In genomic region chr4:155905634-155906033, GRCm38 (mm10) we compare ENCODE assay signal across 17 mouse cellular contexts. TPM values are rescaled to one million over a fixed set of nuclear protein-coding genes. Genes with fewer than 3 reads are reported as not detected.
DNase-seq lines count a peak whose midpoint lies in the region; ATAC-seq lines count a peak whose summit lies in the region.
"Had no signal": no experiment of that assay in that cellular context is flagged by ENCODE, and none has a peak within 500 bp of the region (broad histone marks: within the 10 kb centered on the region; RNA-seq: fewer than 3 reads in every experiment).

No protein-coding gene starts in this region.

- intact Hi-C loops in heart, postnatal 10 days (cut with DNase I), result no loop called here
- intact Hi-C loops in heart, postnatal 25 days (cut with DNase I), result no loop called here

- H3K4me1 ChIP-seq in midbrain, embryonic 10.5 days, result no peaks in the 10 kb centered on the region
- no peaks in the 10 kb centered on the region for H3K4me1 ChIP-seq in midbrain, embryonic 13.5 days (replicated peaks)
- H3K4me1 ChIP-seq: embryonic facial prominence, embryonic 10.5 days had no signal

- peak; percentile 11 for DNase-seq in cerebellum, adult 11-12 months
- DNase-seq in heart, postnatal 10 days, result peak; percentile 0
- DNase-seq in heart, postnatal 25 days (ENCODE audit: low spot score), result no peak
- peak; percentile 8 for DNase-seq in midbrain, embryonic 10.5 days (ENCODE audit: low spot score)
- peak; percentile 10 to 21 for DNase-seq in cerebellum, postnatal 14 days
- DNase-seq: forebrain, postnatal 0 days; thymus, adult 2 months had no signal

- no peak overlapping the region for H3K4me3 ChIP-seq in midbrain, embryonic 10.5 days
- H3K4me3 ChIP-seq in midbrain, embryonic 13.5 days (replicated peaks), result no peak overlapping the region
- H3K4me3 ChIP-seq: embryonic facial prominence, embryonic 10.5 days; erythroblast, embryonic 14.5 days; heart, embryonic 15.5 days; lung, embryonic 15.5 days; myocyte had no signal

- 85% methylated on average over 13 of the region's 13 CpGs for WGBS in midbrain, embryonic 10.5 days
- WGBS in midbrain, embryonic 13.5 days, result 84% methylated on average over 13 of the region's 13 CpGs

- H3K4me2 ChIP-seq in midbrain, embryonic 13.5 days (replicated peaks), result no peak overlapping the region
- H3K4me2 ChIP-seq: heart, embryonic 15.5 days; hindbrain, embryonic 14.5 days; lung, embryonic 15.5 days had no signal

- peaks cover 65% of the 10 kb centered on the region for H3K36me3 ChIP-seq in midbrain, embryonic 10.5 days
- H3K36me3 ChIP-seq in midbrain, embryonic 13.5 days, result peaks cover 68% of the 10 kb centered on the region

- H3K27me3 ChIP-seq in midbrain, embryonic 10.5 days (ENCODE audit: low read depth, poor library complexity, severe bottlenecking), result no peaks in the 10 kb centered on the region
- H3K27me3 ChIP-seq in midbrain, embryonic 13.5 days, result no peaks in the 10 kb centered on the region
- H3K27me3 ChIP-seq: heart, embryonic 15.5 days; lung, embryonic 15.5 days; Patski had no signal

- ATAC-seq in cerebellum, adult (ENCODE audit: insufficient number of reproducible peaks, low FRiP score, low TSS enrichment), result no peak
- ATAC-seq in midbrain, embryonic 13.5 days, result no peak
- ATAC-seq: forebrain, postnatal 0 days; intestine, embryonic 16.5 days; Patski had no signal

- no peak overlapping the region for H3K27ac ChIP-seq in midbrain, embryonic 10.5 days (replicated peaks)
- no peak overlapping the region for H3K27ac ChIP-seq in midbrain, embryonic 13.5 days
- H3K27ac ChIP-seq: embryonic facial prominence, embryonic 10.5 days; heart, embryonic 15.5 days; hindbrain, embryonic 14.5 days; lung, embryonic 15.5 days had no signal

- no peak overlapping the region for H3K9ac ChIP-seq in midbrain, embryonic 13.5 days (replicated peaks)
- H3K9ac ChIP-seq: forebrain, postnatal 0 days; heart, embryonic 15.5 days; hindbrain, embryonic 14.5 days; lung, embryonic 15.5 days had no signal

- no peaks in the 10 kb centered on the region for H3K9me3 ChIP-seq in midbrain, embryonic 10.5 days (replicated peaks)
- H3K9me3 ChIP-seq in midbrain, embryonic 13.5 days, result no peaks in the 10 kb centered on the region
- H3K9me3 ChIP-seq: embryonic facial prominence, embryonic 10.5 days; heart, embryonic 15.5 days; lung, embryonic 15.5 days had no signal

RNA-seq across cellular contexts. Expression of gene Acap3, which starts 14.0 kb away (rescaled TPM):
- 10 to 100 TPM; 20.3 to 21.7 TPM for total RNA-seq in heart, postnatal 10 days (2021)
- total RNA-seq in heart, postnatal 25 days (2021), result 10 to 100 TPM; 11.7 to 18.0 TPM
- polyA plus RNA-seq in midbrain, embryonic 10.5 days (2016; fragmentation: Nextera tagmentation; extraction: Ambion mirVana), result 24.3 and 38.4 TPM in 2 replicates
- polyA plus RNA-seq in midbrain, embryonic 13.5 days (2015; fragmentation: Nextera tagmentation; extraction: Ambion mirVana), result 66.0 and 73.5 TPM in 2 replicates

RNA-seq across cellular contexts. Expression of gene Pusl1, which starts 14.1 kb away (rescaled TPM):
- 10 to 100 TPM; 18.1 to 19.1 TPM for total RNA-seq in heart, postnatal 10 days (2021)
- 10 to 100 TPM; 12.8 to 13.8 TPM for total RNA-seq in heart, postnatal 25 days (2021)
- 50.7 and 53.4 TPM in 2 replicates for polyA plus RNA-seq in midbrain, embryonic 10.5 days (2016; fragmentation: Nextera tagmentation; extraction: Ambion mirVana)
- polyA plus RNA-seq in midbrain, embryonic 13.5 days (2015; fragmentation: Nextera tagmentation; extraction: Ambion mirVana), result 52.5 and 52.6 TPM in 2 replicates

RNA-seq across cellular contexts. Expression of gene Ints11, which starts 36.3 kb away (rescaled TPM):
- 10 to 100 TPM; 16.6 to 20.9 TPM for total RNA-seq in heart, postnatal 10 days (2021)
- 10 to 100 TPM; 15.9 to 17.5 TPM for total RNA-seq in heart, postnatal 25 days (2021)
- polyA plus RNA-seq in midbrain, embryonic 10.5 days (2016; fragmentation: Nextera tagmentation; extraction: Ambion mirVana), result 114 and 116 TPM in 2 replicates
- 85.3 and 88.6 TPM in 2 replicates for polyA plus RNA-seq in midbrain, embryonic 13.5 days (2015; fragmentation: Nextera tagmentation; extraction: Ambion mirVana)

RNA-seq across cellular contexts. Expression of gene Cptp, which starts 36.4 kb away (rescaled TPM):
- total RNA-seq in heart, postnatal 10 days (2021), result 10 to 100 TPM in 1 of 2 experiments, 1 to 10 TPM in 1; 7.9 to 10.6 TPM
- total RNA-seq in heart, postnatal 25 days (2021), result 10 to 100 TPM in 1 of 2 experiments, 1 to 10 TPM in 1; 8.1 to 10.5 TPM
- 21.6 and 24.6 TPM in 2 replicates for polyA plus RNA-seq in midbrain, embryonic 10.5 days (2016; fragmentation: Nextera tagmentation; extraction: Ambion mirVana)
- polyA plus RNA-seq in midbrain, embryonic 13.5 days (2015; fragmentation: Nextera tagmentation; extraction: Ambion mirVana), result 22.1 and 24.5 TPM in 2 replicates

RNA-seq across cellular contexts. Expression of gene Ube2j2, which starts 38.0 kb away (rescaled TPM):
- 10 to 100 TPM; 62.4 to 66.9 TPM for total RNA-seq in heart, postnatal 10 days (2021)
- 10 to 100 TPM; 50.7 to 60.2 TPM for total RNA-seq in heart, postnatal 25 days (2021)
- polyA plus RNA-seq in midbrain, embryonic 10.5 days (2016; fragmentation: Nextera tagmentation; extraction: Ambion mirVana), result 152 and 161 TPM in 2 replicates
- 128 and 135 TPM in 2 replicates for polyA plus RNA-seq in midbrain, embryonic 13.5 days (2015; fragmentation: Nextera tagmentation; extraction: Ambion mirVana)
